Mouse (Mus musculus) MEL (cell line): ENCODE measurements at regions not wholly inside any gene's neighbourhood (a gene's known extent, or its start where the extent isn't known, plus 50 kb on each side); places are given as distances from the start of the nearest gene placed in this dataset.

Experiments
- DNase-seq: peaks from one replicate; pipeline ENCODE4 v3.0.0; 2011; ENCODE audit warnings: low read depth, low spot score
- H3K27ac ChIP-seq: 2 replicates; pipeline ENCODE4 v1.5.1; 2012; ENCODE audit warnings: low read depth, mild to moderate bottlenecking, control low read depth, low read length, moderate library complexity; ENCODE audit not compliant: control insufficient read depth
- H3K27me3 ChIP-seq, 2 experiments: fragments of 150-350 bp in 1 of 2; sonication (generic) in 1 of 2; 2 replicates each; pipeline ENCODE4 v1.6.1; 2012; ENCODE audit warnings: low read length in 2 of 2, mild to moderate bottlenecking in 2 of 2, improper control_type of control experiment in 1 of 2, moderate library complexity in 1 of 2; ENCODE audit not compliant: insufficient read depth in 2 of 2, control insufficient read depth in 1 of 2
- H3K36me3 ChIP-seq, 2 experiments: 2 replicates each; pipeline ENCODE4 v1.6.1; 2012 to 2014; ENCODE audit warnings: low read length in 2 of 2, improper control_type of control experiment in 1 of 2, inconsistent platforms in 1 of 2, mild to moderate bottlenecking in 1 of 2; ENCODE audit not compliant: insufficient read depth in 2 of 2, control insufficient read depth in 1 of 2
- H3K4me1 ChIP-seq, 2 experiments: fragments of 150-350 bp in 1 of 2; sonication (generic) in 1 of 2; 2 replicates each; pipeline ENCODE4 v1.6.1; 2012; ENCODE audit warnings: low read length in 2 of 2, improper control_type of control experiment in 1 of 2, mild to moderate bottlenecking in 1 of 2; ENCODE audit not compliant: insufficient read depth in 2 of 2, control insufficient read depth in 1 of 2
- H3K4me3 ChIP-seq, 2 experiments: fragments of 150-350 bp in 1 of 2; sonication (generic) in 1 of 2; 2 replicates each; pipeline ENCODE4 v1.5.1; 2012; ENCODE audit warnings: low read depth in 2 of 2, low read length in 2 of 2, mild to moderate bottlenecking in 2 of 2, moderate library complexity in 2 of 2, control low read depth in 1 of 2, improper control_type of control experiment in 1 of 2; ENCODE audit not compliant: control insufficient read depth in 1 of 2, insufficient read depth in 1 of 2
- H3K79me2 ChIP-seq: 2 replicates; pipeline ENCODE4 v1.6.1; 2012; ENCODE audit warnings: mild to moderate bottlenecking, low read length, moderate library complexity; ENCODE audit not compliant: control insufficient read depth, poor library complexity, insufficient read depth
- H3K9ac ChIP-seq: 2 replicates; pipeline ENCODE4 v1.6.1; 2012; ENCODE audit warnings: low read depth, mild to moderate bottlenecking, control low read depth, low read length, moderate library complexity; ENCODE audit not compliant: control insufficient read depth, poor library complexity, severe bottlenecking
- H3K9me3 ChIP-seq: fragments of 150-350 bp; sonication (generic); replicated peaks from 2 replicates; pipeline ENCODE4 v1.6.1; 2012; ENCODE audit warnings: mild to moderate bottlenecking, low read length, improper control_type of control experiment, moderate library complexity; ENCODE audit not compliant: insufficient read depth
- BHLHE40 ChIP-seq: IDR thresholded peaks from 2 replicates; pipeline ENCODE4 v1.6.1; 2012; ENCODE audit warnings: low read depth, mild to moderate bottlenecking, inconsistent platforms, low read length, improper control_type of control experiment, borderline replicate concordance
- CHD2 ChIP-seq: IDR thresholded peaks from 2 replicates; pipeline ENCODE4 v1.6.1; 2011; ENCODE audit warnings: low read length, improper control_type of control experiment
- CTCF ChIP-seq, 3 experiments: IDR thresholded peaks in 2 of 3; conservative IDR thresholded peaks in 1 of 3; 2 replicates each; pipeline ENCODE4 v1.5.1; 2011 to 2012; ENCODE audit warnings: low read length in 3 of 3, low read depth in 2 of 3, mild to moderate bottlenecking in 2 of 3, improper control_type of control experiment in 1 of 3, inconsistent platforms in 1 of 3, mixed read lengths in 1 of 3, moderate library complexity in 1 of 3; ENCODE audit not compliant: control insufficient read depth in 1 of 3, insufficient read depth in 1 of 3, poor library complexity in 1 of 3, severe bottlenecking in 1 of 3
- E2F4 ChIP-seq: IDR thresholded peaks from 2 replicates; pipeline ENCODE4 v1.6.1; 2011; ENCODE audit warnings: low read depth, low read length, improper control_type of control experiment, borderline replicate concordance
- EP300 ChIP-seq, 2 experiments: IDR thresholded peaks; 2 replicates each; pipeline ENCODE4 v1.6.1; 2011; ENCODE audit warnings: improper control_type of control experiment in 2 of 2, low read length in 2 of 2, low read depth in 1 of 2, mild to moderate bottlenecking in 1 of 2
- ETS1 ChIP-seq: IDR thresholded peaks from 2 replicates; pipeline ENCODE4 v1.6.1; 2012; ENCODE audit warnings: low read depth, mild to moderate bottlenecking, inconsistent platforms, low read length, improper control_type of control experiment, moderate library complexity
- GATA1 ChIP-seq: IDR thresholded peaks from 2 replicates; pipeline ENCODE4 v1.6.1; 2011; ENCODE audit warnings: low read depth, low read length, improper control_type of control experiment
- JUND ChIP-seq: IDR thresholded peaks from 2 replicates; pipeline ENCODE4 v1.6.1; 2011; ENCODE audit warnings: low read depth, mild to moderate bottlenecking, improper control_type of control experiment, low read length
- KAT2A ChIP-seq: conservative IDR thresholded peaks from 2 replicates; pipeline ENCODE4 v1.6.1; 2012; ENCODE audit warnings: low read depth, low read length, improper control_type of control experiment, inconsistent platforms
- MAX ChIP-seq: IDR thresholded peaks from 2 replicates; pipeline ENCODE4 v1.6.1; 2011; ENCODE audit warnings: low read length, improper control_type of control experiment
- MEF2A ChIP-seq: IDR thresholded peaks from 2 replicates; pipeline ENCODE4 v1.6.1; 2014; ENCODE audit warnings: low read depth, mild to moderate bottlenecking, inconsistent platforms, low read length, improper control_type of control experiment; ENCODE audit not compliant: poor library complexity, insufficient replicate concordance, severe bottlenecking; ENCODE audit errors: extremely low read depth
- MXI1 ChIP-seq: IDR thresholded peaks from 2 replicates; pipeline ENCODE4 v1.6.1; 2011; ENCODE audit warnings: mild to moderate bottlenecking, low read depth, low read length, improper control_type of control experiment
- MYB ChIP-seq: IDR thresholded peaks from 2 replicates; pipeline ENCODE4 v1.6.1; 2011; ENCODE audit warnings: mild to moderate bottlenecking, low read depth, low read length, improper control_type of control experiment
- MYC ChIP-seq: IDR thresholded peaks from 2 replicates; pipeline ENCODE4 v1.6.1; 2011; ENCODE audit warnings: low read depth, mild to moderate bottlenecking, low read length, improper control_type of control experiment, moderate library complexity
- NRF1 ChIP-seq: IDR thresholded peaks from 2 replicates; pipeline ENCODE4 v1.6.1; 2014; ENCODE audit warnings: low read depth, mild to moderate bottlenecking, inconsistent platforms, low read length, improper control_type of control experiment, moderate library complexity; ENCODE audit not compliant: poor library complexity, insufficient read depth, severe bottlenecking
- POLR2A ChIP-seq, 2 experiments: IDR thresholded peaks; 2 replicates each; pipeline ENCODE4 v1.6.1; 2011 to 2012; ENCODE audit warnings: low read length in 2 of 2, mild to moderate bottlenecking in 2 of 2, control low read depth in 1 of 2, improper control_type of control experiment in 1 of 2, low read depth in 1 of 2, moderate library complexity in 1 of 2; ENCODE audit not compliant: control insufficient read depth in 1 of 2, insufficient read depth in 1 of 2, poor library complexity in 1 of 2
- POLR2AphosphoS2 ChIP-seq: IDR thresholded peaks from 2 replicates; pipeline ENCODE4 v1.6.1; 2011; ENCODE audit warnings: low read length, improper control_type of control experiment
- POLR2AphosphoS5 ChIP-seq: IDR thresholded peaks from 2 replicates; pipeline ENCODE4 v1.6.1; 2012; ENCODE audit warnings: low read depth, borderline replicate concordance, mild to moderate bottlenecking, inconsistent platforms, low read length, moderate library complexity, mixed read lengths
- SIN3A ChIP-seq: IDR thresholded peaks from 2 replicates; pipeline ENCODE4 v1.6.1; 2012; ENCODE audit warnings: low read length, improper control_type of control experiment, inconsistent platforms
- SMC3 ChIP-seq: IDR thresholded peaks from 2 replicates; pipeline ENCODE4 v1.6.1; 2011; ENCODE audit warnings: low read depth, low read length, improper control_type of control experiment
- TBP ChIP-seq: IDR thresholded peaks from 2 replicates; pipeline ENCODE4 v1.8.0; 2011; ENCODE audit warnings: low read depth, low read length, improper control_type of control experiment
- UBTF ChIP-seq: IDR thresholded peaks from 2 replicates; pipeline ENCODE4 v1.6.1; 2012; ENCODE audit warnings: low read depth, mild to moderate bottlenecking, inconsistent platforms, low read length, improper control_type of control experiment, moderate library complexity, borderline replicate concordance; ENCODE audit not compliant: insufficient read depth
- USF2 ChIP-seq, 2 experiments: IDR thresholded peaks; 2 replicates each; pipeline ENCODE4 v1.6.1; 2011 to 2012; ENCODE audit warnings: improper control_type of control experiment in 2 of 2, low read length in 2 of 2, borderline replicate concordance in 1 of 2, inconsistent platforms in 1 of 2, low read depth in 1 of 2, mild to moderate bottlenecking in 1 of 2; ENCODE audit not compliant: insufficient read depth in 1 of 2
- ZC3H11A ChIP-seq: IDR thresholded peaks from 2 replicates; pipeline ENCODE4 v1.6.1; 2012; ENCODE audit warnings: low read depth, mild to moderate bottlenecking, inconsistent platforms, low read length, improper control_type of control experiment
- ZKSCAN1 ChIP-seq: IDR thresholded peaks from 2 replicates; pipeline ENCODE4 v1.6.1; 2012; ENCODE audit warnings: low read depth, mild to moderate bottlenecking, inconsistent platforms, low read length, improper control_type of control experiment, moderate library complexity
- ZNF384 ChIP-seq: IDR thresholded peaks from 2 replicates; pipeline ENCODE4 v1.6.1; 2012; ENCODE audit warnings: low read depth, mild to moderate bottlenecking, inconsistent platforms, low read length, improper control_type of control experiment

DNA sequence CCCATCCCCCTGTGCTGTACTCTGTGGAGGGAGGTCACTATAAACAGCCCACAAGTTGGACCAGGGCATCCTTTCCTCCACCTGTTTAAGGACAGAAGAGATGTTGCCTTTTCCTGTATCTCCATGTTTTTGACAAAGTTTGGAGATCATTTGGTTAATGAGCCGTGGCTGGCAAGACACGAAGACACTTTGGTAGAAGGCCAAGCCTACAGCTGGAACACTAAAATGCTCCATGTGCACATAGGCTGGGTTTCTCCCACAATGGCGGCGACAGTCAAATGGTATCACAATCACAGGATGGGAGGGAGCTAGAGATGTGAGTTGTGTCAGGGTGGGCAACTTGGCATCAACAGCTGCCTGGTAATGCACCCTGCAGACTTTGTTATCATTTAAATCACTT, 111.9 kb upstream of the Plxnc1 start:
- H3K79me2 ChIP-seq: no peaks in the 10 kb centered on the region
- H3K9ac ChIP-seq: no peak overlapping the region
- no peak for DNase-seq
- H3K27ac ChIP-seq: no peak overlapping the region
- peaks cover 0 to 8% of the 10 kb centered on the region in 2 experiments; a peak in 3 of 4 replicates for H3K27me3 ChIP-seq
- no peaks in the 10 kb centered on the region for H3K4me1 ChIP-seq
- H3K36me3 ChIP-seq: no peaks in the 10 kb centered on the region
- TF ChIP-seq SIN3A (no peak), USF2 (IDR thresholded peaks at IDR 0.05; ENCODE audit: borderline replicate concordance in 1 of 2, insufficient read depth in 1 of 2, low read depth in 1 of 2, low read length in 2 of 2) (no peak)
- H3K4me3 ChIP-seq: no peak overlapping the region
- no peaks in the 10 kb centered on the region for H3K9me3 ChIP-seq

DNA sequence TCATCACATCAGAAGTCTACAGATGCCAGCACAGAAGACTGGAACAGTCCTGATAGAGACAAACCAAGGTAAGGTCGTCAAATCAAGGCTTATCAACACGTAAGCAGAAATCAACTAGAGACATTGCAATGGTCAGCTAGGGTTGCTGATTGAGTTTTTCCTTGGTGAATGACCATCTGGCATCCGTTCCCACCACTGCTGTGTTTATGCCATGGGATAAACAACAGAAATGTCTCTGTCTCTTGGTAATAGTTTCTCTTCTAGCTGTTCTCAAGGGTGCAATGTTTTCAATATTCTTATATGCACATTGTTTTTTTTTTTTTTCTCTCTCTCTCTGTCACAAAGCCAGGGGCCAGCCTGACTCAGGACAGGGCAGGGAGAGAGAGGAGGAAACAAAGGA, 110.2 kb upstream of the Plxnc1 start:
- H3K79me2 ChIP-seq: no peaks in the 10 kb centered on the region
- no peak overlapping the region for H3K4me3 ChIP-seq
- no peak overlapping the region for H3K9ac ChIP-seq
- H3K9me3 ChIP-seq: no peaks in the 10 kb centered on the region
- no peak overlapping the region for H3K27ac ChIP-seq
- H3K36me3 ChIP-seq: no peaks in the 10 kb centered on the region
- H3K27me3 ChIP-seq: peaks cover 0 to 9% of the 10 kb centered on the region in 2 experiments; a peak in 2 of 4 replicates
- no peak for DNase-seq
- no peaks in the 10 kb centered on the region; a peak in 1 of 4 replicates for H3K4me1 ChIP-seq
- no peak for TF ChIP-seq JUND
- no peak for TF ChIP-seq MYC
- no peak for TF ChIP-seq ZC3H11A
- TF ChIP-seq TBP: no peak
- no peak for TF ChIP-seq POLR2AphosphoS2
- no peak for TF ChIP-seq POLR2A (IDR thresholded peaks at IDR 0.05; ENCODE audit: control insufficient read depth in 1 of 2, insufficient read depth in 1 of 2, low read depth in 1 of 2, low read length in 2 of 2, poor library complexity in 1 of 2)
- no peak for TF ChIP-seq SIN3A
- no peak for TF ChIP-seq MEF2A
- TF ChIP-seq UBTF: no peak
- TF ChIP-seq CTCF (IDR thresholded peaks at IDR 0.05 in 2 of 3, conservative IDR thresholded peaks at IDR 0.05 in 1 of 3; ENCODE audit: control insufficient read depth in 1 of 3, insufficient read depth in 1 of 3, low read depth in 2 of 3, low read length in 3 of 3, poor library complexity in 1 of 3, severe bottlenecking in 1 of 3): no peak

DNA sequence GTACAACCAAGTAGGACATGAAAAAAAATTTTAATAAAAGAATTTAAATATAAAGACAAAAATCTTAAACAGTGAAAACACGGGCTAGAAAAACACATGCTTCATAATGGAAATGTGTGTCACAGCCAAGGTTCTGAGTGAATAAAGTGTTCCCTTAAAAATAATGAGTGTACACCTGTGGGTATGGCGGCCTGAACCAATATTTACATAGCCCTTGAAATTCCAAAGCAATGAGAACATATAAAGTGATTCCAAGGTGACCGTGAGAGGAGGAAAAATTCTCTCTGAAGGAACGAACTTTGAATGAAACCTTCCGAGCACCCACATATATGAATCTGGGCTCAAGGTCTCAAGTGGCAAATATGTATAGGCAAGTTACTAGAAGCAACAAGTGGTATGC, 104.2 kb upstream of the Plxnc1 start:
- Histone ChIP-seq H3K79me2 (no peaks in the 10 kb centered on the region), H3K4me3 (no peak overlapping the region), H3K9me3 (no peaks in the 10 kb centered on the region), H3K9ac (no peak overlapping the region), H3K4me1 (no peaks in the 10 kb centered on the region; a peak in 1 of 4 replicates), H3K36me3 (no peaks in the 10 kb centered on the region), H3K27ac (no peak overlapping the region), H3K27me3 (peaks cover 3 to 5% of the 10 kb centered on the region in 2 experiments; a peak in 3 of 4 replicates)
- DNase-seq: no peak
- TF ChIP-seq MAX: no peak
- TF ChIP-seq TBP: no peak
- no peak for TF ChIP-seq ETS1
- no peak for TF ChIP-seq NRF1
- TF ChIP-seq SMC3: no peak
- no peak for TF ChIP-seq KAT2A
- no peak for TF ChIP-seq UBTF
- no peak for TF ChIP-seq CTCF (IDR thresholded peaks at IDR 0.05 in 2 of 3, conservative IDR thresholded peaks at IDR 0.05 in 1 of 3; ENCODE audit: control insufficient read depth in 1 of 3, insufficient read depth in 1 of 3, low read depth in 2 of 3, low read length in 3 of 3, poor library complexity in 1 of 3, severe bottlenecking in 1 of 3)
- TF ChIP-seq GATA1: no peak
- TF ChIP-seq CHD2: no peak
- no peak for TF ChIP-seq MYB
- TF ChIP-seq EP300 (IDR thresholded peaks at IDR 0.05; ENCODE audit: low read depth in 1 of 2, low read length in 2 of 2): no peak
- TF ChIP-seq ZNF384: no peak
- TF ChIP-seq POLR2AphosphoS5: no peak
- TF ChIP-seq E2F4: no peak
- no peak for TF ChIP-seq MXI1
- no peak for TF ChIP-seq ZKSCAN1
- no peak for TF ChIP-seq BHLHE40
